Mouse (Mus musculus) lung, adult 2 months (tissue): ENCODE measurements around the gene Galnt6.

Experiments used
- CTCF ChIP-seq: fragments of 200-500 bp; IDR thresholded peaks from 2 replicates; pipeline ENCODE4 v1.5.1; 2011; ENCODE audit warnings: mild to moderate bottlenecking, low read length, control low read depth; ENCODE audit not compliant: insufficient read depth
- POLR2A ChIP-seq: fragments of 200-500 bp; IDR thresholded peaks from 2 replicates; pipeline ENCODE4 v1.6.1; 2011; ENCODE audit warnings: low read depth, mild to moderate bottlenecking, control low read depth, low read length, borderline replicate concordance; ENCODE audit errors: extremely low read depth

DNA sequence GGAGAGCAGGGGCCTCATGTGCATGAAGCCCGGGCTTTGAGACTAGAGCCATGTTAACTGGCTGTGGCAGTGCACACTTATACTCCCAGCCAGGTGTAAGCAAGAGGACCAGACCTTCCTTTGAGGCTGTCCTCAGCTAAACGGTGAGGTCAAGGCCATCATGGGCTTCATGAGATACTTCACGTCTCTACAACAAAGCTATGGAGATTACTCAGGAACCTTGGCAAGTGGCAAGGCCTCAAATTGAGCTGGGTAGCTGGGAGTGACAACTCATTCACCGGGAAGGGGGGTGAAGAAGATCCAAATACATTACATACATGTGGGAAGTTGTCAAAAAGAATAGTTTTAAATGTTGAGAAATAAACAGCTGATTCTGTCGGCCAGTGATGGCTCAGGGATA is 68.4 kb downstream of the Galnt6 start:
- TF ChIP-seq POLR2A (no peak), CTCF (no peak)
